Mouse (Mus musculus) neutrophil, adult 59 days (primary cell): ENCODE data around the gene Cga. TPM values are rescaled to one million over a fixed set of nuclear protein-coding genes. Genes with fewer than 3 reads are reported as not detected.

Experiments
- total RNA-seq, 2 experiments: library from RNA; stranded (reverse); gene quantifications; 1 replicate in 1 of 2; 2 replicates in 1 of 2; pipeline ENCODE4 v1.2.4; 2023

Cga gene
- total RNA-seq = not detected

GRCm38 (mm10) chr4:34893479-34893878 is at the start of gene Cga:
TSS of gene Cga (plus strand) at chr4:34893779.

GRCm38 (mm10) chr4:34882818-34883217 is 10.8 kb upstream of the Cga start, which contains the start of gene Zfp292:
TSS of gene Zfp292 (minus strand) at chr4:34882960.

Other genes with a start within 250 kb of the Cga start
- 1 to 10 TPM; 8.1 to 8.2 TPM for gene Slc35a1, start 206.3 kb upstream of the Cga start, total RNA-seq
- not detected for gene Cfap206, start 163.6 kb upstream of the Cga start, total RNA-seq
- gene Gm136, start 137.5 kb upstream of the Cga start, total RNA-seq = not detected
- gene Smim8, start 115.4 kb upstream of the Cga start, total RNA-seq = 1 to 10 TPM; 7.9 to 9.0 TPM
- 10 to 100 TPM; 20.4 to 23.2 TPM for gene Zfp292, start 10.8 kb upstream of the Cga start, total RNA-seq